Comparison of ENCODE assay signal across 25 mouse cellular contexts in genomic region chr5:100176096-100176495, GRCm38 (mm10). TPM values are rescaled to one million over a fixed set of nuclear protein-coding genes. Genes with fewer than 3 reads are reported as not detected.
DNase-seq lines count a peak whose midpoint lies in the region; ATAC-seq and TF ChIP-seq lines count a peak whose summit lies in the region.
"Had no signal": no experiment of that assay in that cellular context is flagged by ENCODE, and none has a peak within 500 bp of the region (broad histone marks: within the 10 kb centered on the region; RNA-seq: fewer than 3 reads in every experiment).

No protein-coding gene starts in this region.

- H3K36me3 ChIP-seq in forebrain, embryonic 14.5 days (ENCODE audit: control insufficient read depth, insufficient read depth, low read length), result no peaks in the 10 kb centered on the region
- no peaks in the 10 kb centered on the region for H3K36me3 ChIP-seq in forebrain, embryonic 12.5 days (replicated peaks)
- no peaks in the 10 kb centered on the region for H3K36me3 ChIP-seq in hindbrain, postnatal 0 days (ENCODE audit: insufficient read depth, low read length)
- H3K36me3 ChIP-seq in hindbrain, embryonic 14.5 days (replicated peaks; ENCODE audit: control insufficient read depth, insufficient read depth), result no peaks in the 10 kb centered on the region
- H3K36me3 ChIP-seq in midbrain, postnatal 0 days (ENCODE audit: insufficient read depth, low read length), result no peaks in the 10 kb centered on the region
- H3K36me3 ChIP-seq in midbrain, embryonic 15.5 days (replicated peaks), result no peaks in the 10 kb centered on the region
- H3K36me3 ChIP-seq: limb, embryonic 12.5 days; liver, embryonic 15.5 days; neural tube, embryonic 12.5 days had no signal

- no peaks in the 10 kb centered on the region for H3K27me3 ChIP-seq in forebrain, embryonic 14.5 days (replicated peaks; ENCODE audit: control insufficient read depth, insufficient read depth, low read length)
- no peaks in the 10 kb centered on the region for H3K27me3 ChIP-seq in forebrain, embryonic 12.5 days
- H3K27me3 ChIP-seq in hindbrain, postnatal 0 days (ENCODE audit: insufficient read depth, low read length), result no peaks in the 10 kb centered on the region
- H3K27me3 ChIP-seq in hindbrain, embryonic 14.5 days (ENCODE audit: control insufficient read depth, insufficient read depth, low read length), result no peaks in the 10 kb centered on the region
- H3K27me3 ChIP-seq in midbrain, postnatal 0 days (ENCODE audit: insufficient read depth, low read length), result no peaks in the 10 kb centered on the region
- no peaks in the 10 kb centered on the region for H3K27me3 ChIP-seq in midbrain, embryonic 15.5 days (replicated peaks)
- H3K27me3 ChIP-seq: limb, embryonic 12.5 days; liver, embryonic 15.5 days; neural tube, embryonic 12.5 days had no signal

- TF ChIP-seq CTCF in hindbrain, postnatal 0 days (IDR thresholded peaks at IDR 0.05; ENCODE audit: low read depth), result no peak
- no peak for TF ChIP-seq CTCF in midbrain, postnatal 0 days (IDR thresholded peaks at IDR 0.05)

- H3K9me3 ChIP-seq in forebrain, embryonic 14.5 days (replicated peaks; ENCODE audit: control insufficient read depth, low read length), result no peaks in the 10 kb centered on the region
- no peaks in the 10 kb centered on the region for H3K9me3 ChIP-seq in forebrain, embryonic 12.5 days
- no peaks in the 10 kb centered on the region for H3K9me3 ChIP-seq in hindbrain, postnatal 0 days (ENCODE audit: low read length)
- no peaks in the 10 kb centered on the region for H3K9me3 ChIP-seq in hindbrain, embryonic 14.5 days (ENCODE audit: control insufficient read depth, low read length)
- no peaks in the 10 kb centered on the region for H3K9me3 ChIP-seq in midbrain, postnatal 0 days (ENCODE audit: low read length)
- H3K9me3 ChIP-seq in midbrain, embryonic 15.5 days, result no peaks in the 10 kb centered on the region
- H3K9me3 ChIP-seq: limb, embryonic 12.5 days; liver, embryonic 15.5 days; neural tube, embryonic 12.5 days had no signal

- H3K4me1 ChIP-seq in forebrain, embryonic 14.5 days (ENCODE audit: control insufficient read depth, insufficient read depth, low read length), result peaks cover 25% of the 10 kb centered on the region
- peaks cover 20% of the 10 kb centered on the region for H3K4me1 ChIP-seq in forebrain, embryonic 12.5 days
- peaks cover 9% of the 10 kb centered on the region; the same call in 1 of the 2 replicates for H3K4me1 ChIP-seq in hindbrain, postnatal 0 days (ENCODE audit: insufficient read depth, low read length)
- H3K4me1 ChIP-seq in hindbrain, embryonic 14.5 days (replicated peaks; ENCODE audit: control insufficient read depth, insufficient read depth, low read length), result 0 out of 2 replicates have a peak, but pooled peaks cover 13% of the 10 kb centered on the region
- H3K4me1 ChIP-seq in midbrain, postnatal 0 days (ENCODE audit: insufficient read depth, low read length), result peaks cover 10% of the 10 kb centered on the region; the same call in 1 of the 2 replicates
- H3K4me1 ChIP-seq in midbrain, embryonic 15.5 days, result peaks cover 13% of the 10 kb centered on the region
- H3K4me1 ChIP-seq: liver, embryonic 15.5 days; neural tube, embryonic 12.5 days had no signal

- H3K9ac ChIP-seq in forebrain, embryonic 14.5 days (ENCODE audit: low read length), result no peak overlapping the region
- H3K9ac ChIP-seq in forebrain, embryonic 12.5 days, result no peak overlapping the region
- no peak overlapping the region for H3K9ac ChIP-seq in hindbrain, postnatal 0 days (replicated peaks; ENCODE audit: low read length)
- no peak overlapping the region for H3K9ac ChIP-seq in hindbrain, embryonic 14.5 days
- H3K9ac ChIP-seq in midbrain, postnatal 0 days (replicated peaks; ENCODE audit: low read length, poor library complexity, severe bottlenecking), result no peak overlapping the region
- H3K9ac ChIP-seq in midbrain, embryonic 15.5 days, result no peak overlapping the region
- H3K9ac ChIP-seq: limb, embryonic 12.5 days; liver, embryonic 15.5 days; lung, embryonic 14.5 days; neural tube, embryonic 12.5 days had no signal

- no peak overlapping the region for H3K4me3 ChIP-seq in forebrain, embryonic 14.5 days (ENCODE audit: low read depth, low read length)
- no peak overlapping the region for H3K4me3 ChIP-seq in forebrain, embryonic 12.5 days (replicated peaks)
- no peak overlapping the region for H3K4me3 ChIP-seq in hindbrain, postnatal 0 days (ENCODE audit: low read length)
- H3K4me3 ChIP-seq in hindbrain, embryonic 14.5 days (replicated peaks; ENCODE audit: low read length), result no peak overlapping the region
- H3K4me3 ChIP-seq in midbrain, postnatal 0 days (ENCODE audit: low read depth, low read length), result no peak overlapping the region
- no peak overlapping the region for H3K4me3 ChIP-seq in midbrain, embryonic 15.5 days
- H3K4me3 ChIP-seq: limb, embryonic 12.5 days; liver, embryonic 15.5 days; neural tube, embryonic 12.5 days had no signal

- peak; percentile 52 for DNase-seq in forebrain, embryonic 14.5 days (ENCODE audit: low spot score)
- peak; percentile 57 for DNase-seq in hindbrain, postnatal 0 days (ENCODE audit: low spot score)
- DNase-seq in hindbrain, embryonic 14.5 days (ENCODE audit: low spot score), result no peak
- DNase-seq in midbrain, postnatal 0 days (ENCODE audit: low spot score), result peak; percentile 69
- DNase-seq in embryo, embryonic 11 days, result peak; percentile 23
- DNase-seq: adrenal gland, postnatal 14 days; cerebellum, adult 11-12 months; cerebellum, adult 9-11 months; gastrocnemius, postnatal 14 days; heart, postnatal 14 days; kidney, adult 8-10 months; kidney, postnatal 4 days; lung, embryonic 14.5 days; lung, postnatal 14 days; thymus, adult 2 months; thymus, postnatal 4 days had no signal

- H3K27ac ChIP-seq in forebrain, embryonic 14.5 days (ENCODE audit: low read depth, low read length), result no peak overlapping the region
- no peak overlapping the region for H3K27ac ChIP-seq in forebrain, embryonic 12.5 days
- no peak overlapping the region for H3K27ac ChIP-seq in hindbrain, postnatal 0 days
- H3K27ac ChIP-seq in hindbrain, embryonic 14.5 days, result no peak overlapping the region
- 0 out of 2 replicates have a peak overlapping the region, but pooled peaks have one; percentile 6 for H3K27ac ChIP-seq in midbrain, postnatal 0 days (ENCODE audit: low read depth, low read length)
- no peak overlapping the region for H3K27ac ChIP-seq in midbrain, embryonic 15.5 days
- H3K27ac ChIP-seq: kidney, postnatal 0 days; limb, embryonic 12.5 days; liver, embryonic 15.5 days; neural tube, embryonic 12.5 days had no signal

- ATAC-seq in forebrain, embryonic 14.5 days, result no peak
- no peak for ATAC-seq in forebrain, embryonic 12.5 days (ENCODE audit: low FRiP score)
- ATAC-seq in hindbrain, postnatal 0 days, result no peak
- no peak for ATAC-seq in hindbrain, embryonic 14.5 days (ENCODE audit: low FRiP score)
- ATAC-seq in midbrain, postnatal 0 days (ENCODE audit: low FRiP score), result no peak
- ATAC-seq in midbrain, embryonic 15.5 days (replicated peaks), result no peak
- ATAC-seq: intestine, embryonic 16.5 days had no signal

- WGBS in forebrain, embryonic 14.5 days, result 41% methylated on average over 5 of the region's 5 CpGs
- WGBS in forebrain, embryonic 12.5 days, result 50% methylated on average over 5 of the region's 5 CpGs
- 36% methylated on average over 5 of the region's 5 CpGs for WGBS in hindbrain, postnatal 0 days
- 42% methylated on average over 5 of the region's 5 CpGs for WGBS in hindbrain, embryonic 14.5 days
- 38% methylated on average over 5 of the region's 5 CpGs for WGBS in midbrain, postnatal 0 days
- 41% methylated on average over 5 of the region's 5 CpGs for WGBS in midbrain, embryonic 15.5 days

- H3K4me2 ChIP-seq in forebrain, embryonic 14.5 days (ENCODE audit: low read length), result no peak overlapping the region
- H3K4me2 ChIP-seq in forebrain, embryonic 12.5 days, result no peak overlapping the region
- H3K4me2 ChIP-seq in hindbrain, postnatal 0 days (ENCODE audit: low read depth, low read length), result no peak overlapping the region
- H3K4me2 ChIP-seq in hindbrain, embryonic 14.5 days (replicated peaks), result no peak overlapping the region
- no peak overlapping the region for H3K4me2 ChIP-seq in midbrain, postnatal 0 days (ENCODE audit: low read depth, low read length, poor library complexity, severe bottlenecking)
- H3K4me2 ChIP-seq in midbrain, embryonic 15.5 days, result no peak overlapping the region
- H3K4me2 ChIP-seq: limb, embryonic 12.5 days; liver, embryonic 15.5 days; lung, embryonic 14.5 days; neural tube, embryonic 12.5 days had no signal

RNA-seq across cellular contexts. Expression of gene Tmem150c, which starts 16.5 kb away (rescaled TPM):
- polyA plus RNA-seq in forebrain, embryonic 14.5 days (2014; fragmentation: Nextera tagmentation; extraction: Ambion mirVana), result 17.0 and 21.8 TPM in 2 replicates
- polyA plus RNA-seq in forebrain, embryonic 12.5 days (2016; fragmentation: Nextera tagmentation; extraction: Ambion mirVana), result 5.8 and 6.3 TPM in 2 replicates
- total RNA-seq in hindbrain, postnatal 0 days (2014; rRNA removed), result 48.6 and 59.5 TPM in 2 replicates
- polyA plus RNA-seq in hindbrain, postnatal 0 days (2015; fragmentation: Nextera tagmentation; extraction: Ambion mirVana), result 32.7 and 33.5 TPM in 2 replicates
- 24.2 and 26.8 TPM in 2 replicates for polyA plus RNA-seq in hindbrain, embryonic 14.5 days (2014; fragmentation: Nextera tagmentation; extraction: Ambion mirVana)
- total RNA-seq in midbrain, postnatal 0 days (2014; rRNA removed), result 63.7 and 83.0 TPM in 2 replicates
- 42.9 and 49.1 TPM in 2 replicates for polyA plus RNA-seq in midbrain, postnatal 0 days (2015; fragmentation: Nextera tagmentation; extraction: Ambion mirVana)
- polyA plus RNA-seq in midbrain, embryonic 15.5 days (2015; fragmentation: Nextera tagmentation; extraction: Ambion mirVana), result 33.1 and 39.8 TPM in 2 replicates
- total RNA-seq: granulocyte monocyte progenitor cell, adult 5-6 weeks; liver, adult 2 months had no signal
